Mouse (Mus musculus): ENCODE results near the gene Vps26c. TPM values are rescaled to one million over a fixed set of nuclear protein-coding genes. Genes with fewer than 3 reads are reported as not detected.

The Vps26c gene
- 55.2 and 60.2 TPM in 2 replicates for polyA plus RNA-seq (2015; fragmentation: Nextera tagmentation; extraction: Ambion mirVana)

- no peaks in the 10 kb centered on the region for H3K27me3 ChIP-seq
- H3K4me2 ChIP-seq (replicated peaks), result peak within 1 kb of the TSS; percentile 77
- H3K27ac ChIP-seq, result peak within 1 kb of the TSS; percentile 93
- H3K9ac ChIP-seq, result peak within 1 kb of the TSS; percentile 79
- no peaks in the 10 kb centered on the region for H3K9me3 ChIP-seq
- H3K4me1 ChIP-seq, result peaks cover 28% of the 10 kb centered on the region
- peak; percentile 91 for ATAC-seq (ENCODE audit: low FRiP score, low read depth)
- H3K4me3 ChIP-seq, result peak within 1 kb of the TSS; percentile 77
- no peaks in the 10 kb centered on the region for H3K36me3 ChIP-seq
- WGBS, result under 1% methylated on average over 92 of the region's 93 CpGs
Observed at GRCm38 (mm10) chr16:94526344-94527151, at the start of gene Vps26c. TSS of gene Vps26c (minus strand) at chr16:94526830.

- no peak overlapping the region for H3K4me2 ChIP-seq (replicated peaks)
- H3K4me1 ChIP-seq, result peaks cover 71% of the 10 kb centered on the region
- no peaks in the 10 kb centered on the region for H3K9me3 ChIP-seq
- no peaks in the 10 kb centered on the region for H3K27me3 ChIP-seq
- no peak overlapping the region for H3K4me3 ChIP-seq
- no peak overlapping the region for H3K27ac ChIP-seq
- no peaks in the 10 kb centered on the region for H3K36me3 ChIP-seq
- 62% methylated on average over 5 of the region's 5 CpGs for WGBS
- no peak for ATAC-seq (ENCODE audit: low FRiP score, low read depth)
- no peak overlapping the region for H3K9ac ChIP-seq
Observed at GRCm38 (mm10) chr16:94575757-94576156, 49.1 kb upstream of the Vps26c start.

GRCm38 (mm10) chr16:94574718-94575094, 48.1 kb upstream of the Vps26c start:
- Histone ChIP-seq H3K4me1 (peaks cover 64% of the 10 kb centered on the region), H3K4me3 (no peak overlapping the region), H3K9me3 (no peaks in the 10 kb centered on the region), H3K27ac (no peak overlapping the region), H3K36me3 (no peaks in the 10 kb centered on the region), H3K4me2 (replicated peaks) (no peak overlapping the region), H3K9ac (no peak overlapping the region), H3K27me3 (no peaks in the 10 kb centered on the region)
- ATAC-seq (ENCODE audit: low FRiP score, low read depth), result no peak

- 86% methylated on average over 3 of the region's 3 CpGs for WGBS
- Histone ChIP-seq H3K27ac (no peak overlapping the region), H3K4me2 (replicated peaks) (no peak overlapping the region), H3K36me3 (no peaks in the 10 kb centered on the region), H3K4me1 (peaks cover 59% of the 10 kb centered on the region), H3K27me3 (no peaks in the 10 kb centered on the region), H3K4me3 (no peak overlapping the region), H3K9ac (no peak overlapping the region), H3K9me3 (no peaks in the 10 kb centered on the region)
- no peak for ATAC-seq (ENCODE audit: low FRiP score, low read depth)
Observed at GRCm38 (mm10) chr16:94574025-94574717, 47.5 kb upstream of the Vps26c start.

GRCm38 (mm10) chr16:94572422-94572821, 45.8 kb upstream of the Vps26c start:
- H3K4me1 ChIP-seq, result peaks cover 45% of the 10 kb centered on the region
- peak overlapping the region; percentile 16 for H3K4me3 ChIP-seq
- ATAC-seq (ENCODE audit: low FRiP score, low read depth), result no peak
- H3K9me3 ChIP-seq, result no peaks in the 10 kb centered on the region
- no peaks in the 10 kb centered on the region for H3K36me3 ChIP-seq
- 44% methylated on average over 2 of the region's 2 CpGs for WGBS
- no peak overlapping the region for H3K27ac ChIP-seq
- H3K4me2 ChIP-seq (replicated peaks), result peak overlapping the region; percentile 48
- H3K27me3 ChIP-seq, result no peaks in the 10 kb centered on the region
- H3K9ac ChIP-seq, result peak overlapping the region; percentile 14; the same call in 1 of the 2 replicates

- WGBS, result 29% methylated on average over 10 of the region's 10 CpGs
Observed at GRCm38 (mm10) chr16:94571111-94571993, 44.7 kb upstream of the Vps26c start.

GRCm38 (mm10) chr16:94570361-94571041, 43.9 kb upstream of the Vps26c start:
- peak overlapping the region; percentile 84 for H3K4me2 ChIP-seq (replicated peaks)
- peak overlapping the region; percentile 100 for H3K4me3 ChIP-seq
- H3K27me3 ChIP-seq, result no peaks in the 10 kb centered on the region
- no peaks in the 10 kb centered on the region for H3K9me3 ChIP-seq
- no peaks in the 10 kb centered on the region for H3K36me3 ChIP-seq
- peak overlapping the region; percentile 100 for H3K9ac ChIP-seq
- ATAC-seq (ENCODE audit: low FRiP score, low read depth), result no peak
- H3K27ac ChIP-seq, result peak overlapping the region; percentile 100
- WGBS, result 1% methylated on average over 40 of the region's 88 CpGs
- H3K4me1 ChIP-seq, result peaks cover 27% of the 10 kb centered on the region

More at GRCm38 (mm10) chr16:94571111-94571993, 44.7 kb upstream of the Vps26c start:
- H3K36me3 ChIP-seq, result no peaks in the 10 kb centered on the region
- H3K9me3 ChIP-seq, result no peaks in the 10 kb centered on the region
- peak overlapping the region; percentile 100 for H3K9ac ChIP-seq
- H3K27me3 ChIP-seq, result no peaks in the 10 kb centered on the region
- H3K4me3 ChIP-seq, result peak overlapping the region; percentile 100
- ATAC-seq (ENCODE audit: low FRiP score, low read depth), result no peak
- peaks cover 35% of the 10 kb centered on the region for H3K4me1 ChIP-seq
- H3K4me2 ChIP-seq (replicated peaks), result peak overlapping the region; percentile 84
- peak overlapping the region; percentile 100 for H3K27ac ChIP-seq

- Histone ChIP-seq H3K27ac (peak within 1 kb of the TSS; percentile 100), H3K27me3 (no peaks in the 10 kb centered on the region), H3K36me3 (no peaks in the 10 kb centered on the region), H3K4me3 (peak within 1 kb of the TSS; percentile 100), H3K4me1 (peaks cover 22% of the 10 kb centered on the region), H3K4me2 (replicated peaks) (peak within 1 kb of the TSS; percentile 84), H3K9ac (peak within 1 kb of the TSS; percentile 100), H3K9me3 (no peaks in the 10 kb centered on the region)
- ATAC-seq (ENCODE audit: low FRiP score, low read depth), result peak; percentile 97
- WGBS, result under 1% methylated on average over 105 of the region's 133 CpGs
Observed at GRCm38 (mm10) chr16:94569229-94570176, 42.9 kb upstream of the Vps26c start, which contains the start of gene Dyrk1a. TSS of gene Dyrk1a (plus strand) at chr16:94570010.

- no peaks in the 10 kb centered on the region for H3K36me3 ChIP-seq
- WGBS, result 3% methylated on average over 37 of the region's 53 CpGs
- peak; percentile 84 for ATAC-seq (ENCODE audit: low FRiP score, low read depth)
Observed at GRCm38 (mm10) chr16:94568335-94569228, 42.0 kb upstream of the Vps26c start.

GRCm38 (mm10) chr16:94567751-94568150, 41.1 kb upstream of the Vps26c start:
- Histone ChIP-seq H3K27ac (no peak overlapping the region), H3K9ac (no peak overlapping the region), H3K9me3 (no peaks in the 10 kb centered on the region), H3K4me1 (peaks cover 13% of the 10 kb centered on the region), H3K4me3 (no peak overlapping the region), H3K4me2 (replicated peaks) (peak overlapping the region; percentile 65; the same call in 1 of the 2 replicates), H3K27me3 (no peaks in the 10 kb centered on the region), H3K36me3 (no peaks in the 10 kb centered on the region)
- ATAC-seq (ENCODE audit: low FRiP score, low read depth), result no peak
- WGBS, result 72% methylated on average over 5 of the region's 5 CpGs

More at GRCm38 (mm10) chr16:94568335-94569228, 42.0 kb upstream of the Vps26c start:
- Histone ChIP-seq H3K27ac (peak overlapping the region; percentile 97), H3K4me3 (peak overlapping the region; percentile 100), H3K9me3 (no peaks in the 10 kb centered on the region), H3K4me1 (peaks cover 18% of the 10 kb centered on the region), H3K27me3 (no peaks in the 10 kb centered on the region), H3K4me2 (replicated peaks) (peak overlapping the region; percentile 65), H3K9ac (peak overlapping the region; percentile 78)

All from limb, embryonic 13.5 days (tissue).